Mouse (Mus musculus): Measurements from ENCODE around the gene Olfr380.

The Olfr380 gene

GRCm38 (mm10) chr11:73457408-73457807, at the start of gene Olfr380:
TSS of gene Olfr380 (minus strand) at chr11:73457508.
- no peak for DNase-seq (ENCODE audit: low spot score in 2 of 2)

GRCm38 (mm10) chr11:73491503-73491902, 34.2 kb upstream of the Olfr380 start, which contains the start of gene Olfr381:
TSS of gene Olfr381 (minus strand) at chr11:73491603.
- DNase-seq (ENCODE audit: low spot score in 2 of 2) = no peak

GRCm38 (mm10) chr11:73428377-73428776, 28.9 kb downstream of the Olfr380 start, which contains the start of gene Olfr378:
TSS of gene Olfr378 (minus strand) at chr11:73428477.
- no peak for DNase-seq (ENCODE audit: low spot score in 2 of 2)

All from natural killer cell, adult 2 months (primary cell).